In genomic region chr2:71973646-71974045, GRCm38 (mm10) we compare ENCODE assay signal across 19 mouse cellular contexts. TPM values are rescaled to one million over a fixed set of nuclear protein-coding genes. Genes with fewer than 3 reads are reported as not detected.
"Had no signal": no experiment of that assay in that cellular context is flagged by ENCODE, and none has a peak within 500 bp of the region (broad histone marks: within the 10 kb centered on the region; RNA-seq: fewer than 3 reads in every experiment).

No protein-coding gene starts in this region.

- H3K27me3 ChIP-seq: midbrain, embryonic 12.5 days; neural tube, embryonic 13.5 days; neural tube, embryonic 15.5 days had no signal

- H3K9ac ChIP-seq: lung, embryonic 14.5 days; midbrain, embryonic 12.5 days; neural tube, embryonic 13.5 days; neural tube, embryonic 15.5 days had no signal

- H3K4me1 ChIP-seq: midbrain, embryonic 10.5 days; midbrain, embryonic 12.5 days; neural tube, embryonic 13.5 days; neural tube, embryonic 15.5 days had no signal

- H3K27ac ChIP-seq: midbrain, embryonic 10.5 days; midbrain, embryonic 12.5 days; neural tube, embryonic 13.5 days; neural tube, embryonic 15.5 days had no signal

- H3K36me3 ChIP-seq: midbrain, embryonic 10.5 days; midbrain, embryonic 12.5 days; neural tube, embryonic 13.5 days; neural tube, embryonic 15.5 days had no signal

- H3K4me3 ChIP-seq: midbrain, embryonic 10.5 days; midbrain, embryonic 12.5 days; myocyte; neural tube, embryonic 13.5 days; neural tube, embryonic 15.5 days had no signal

- H3K9me3 ChIP-seq: midbrain, embryonic 10.5 days; midbrain, embryonic 12.5 days; neural tube, embryonic 15.5 days had no signal

- DNase-seq: lung, embryonic 14.5 days; lung, postnatal 10 days; lung, postnatal 4 days; midbrain, embryonic 14.5 days; retina, postnatal 1 day; right cerebral cortex, adult 18-20 months; right cerebral cortex, postnatal 25 days; right cerebral cortex, postnatal 4 days; spleen, adult 18-20 months; thymus, adult 18-20 months; thymus, postnatal 14 days; thymus, postnatal 36 days had no signal

- H3K4me2 ChIP-seq: lung, embryonic 14.5 days; midbrain, embryonic 12.5 days; neural tube, embryonic 13.5 days; neural tube, embryonic 15.5 days had no signal

- ATAC-seq: midbrain, embryonic 16.5 days had no signal

RNA-seq across cellular contexts. Expression of gene Rapgef4, which starts 7.4 kb away (rescaled TPM):
- total RNA-seq: megakaryocyte-erythroid progenitor cell, adult 5-6 weeks had no signal
